Mouse (Mus musculus): Measurements from ENCODE around the gene 1700018B08Rik.

- TF ChIP-seq POLR2A (IDR thresholded peaks at IDR 0.05; ENCODE audit: low read depth, low read length) = no peak
- TF ChIP-seq CTCF (IDR thresholded peaks at IDR 0.05; ENCODE audit: borderline replicate concordance, insufficient read depth, low read length) = no peak
Measured at GRCm38 (mm10) chr8:121528790-121529189, 15.3 kb downstream of the 1700018B08Rik start.
